13 mouse cellular contexts compared by ENCODE assay signal in genomic region chr9:58232374-58232773, GRCm38 (mm10). TPM values are rescaled to one million over a fixed set of nuclear protein-coding genes. Genes with fewer than 3 reads are reported as not detected.
DNase-seq lines count a peak whose midpoint lies in the region; ATAC-seq and TF ChIP-seq lines count a peak whose summit lies in the region.
"Had no signal": no experiment of that assay in that cellular context is flagged by ENCODE, and none has a peak within 500 bp of the region (broad histone marks: within the 10 kb centered on the region; RNA-seq: fewer than 3 reads in every experiment).

No protein-coding gene starts in this region.

- H3K4me3 ChIP-seq in heart, adult 2 months, result no peak overlapping the region
- no peak overlapping the region for H3K4me3 ChIP-seq in thymus, adult 2 months (ENCODE audit: control insufficient read depth, insufficient read depth, low read length)
- H3K4me3 ChIP-seq in liver, embryonic 11.5 days (ENCODE audit: low read depth, low read length), result no peak overlapping the region
- H3K4me3 ChIP-seq: forebrain, embryonic 13.5 days had no signal

- intact Hi-C loops in heart, adult 2 months (cut with DNase I), result no loop called here
- intact Hi-C loops in heart, postnatal 10 days (cut with DNase I), result no loop called here

- no peaks in the 10 kb centered on the region for H3K9me3 ChIP-seq in liver, embryonic 11.5 days (ENCODE audit: control insufficient read depth, low read length)
- H3K9me3 ChIP-seq: forebrain, embryonic 13.5 days had no signal

- TF ChIP-seq CTCF in heart, adult 2 months (IDR thresholded peaks at IDR 0.05), result no peak
- TF ChIP-seq CTCF in thymus, adult 2 months (IDR thresholded peaks at IDR 0.05; ENCODE audit: borderline replicate concordance, control insufficient read depth, extremely low read depth, insufficient read depth, low read length, poor library complexity), result no peak

- peaks cover 2% of the 10 kb centered on the region; the same call in 1 of the 2 replicates for H3K36me3 ChIP-seq in heart, adult 2 months (ENCODE audit: control insufficient read depth, insufficient read depth, low read length)
- H3K36me3 ChIP-seq in thymus, adult 2 months (ENCODE audit: control insufficient read depth, insufficient read depth, low read length), result peaks cover 47% of the 10 kb centered on the region
- H3K36me3 ChIP-seq in liver, embryonic 11.5 days (ENCODE audit: control insufficient read depth, insufficient read depth, low read length), result peaks cover 49% of the 10 kb centered on the region

- H3K4me1 ChIP-seq in heart, adult 2 months (ENCODE audit: control insufficient read depth, insufficient read depth, low read length), result peaks cover 11% of the 10 kb centered on the region
- peaks cover 17% of the 10 kb centered on the region for H3K4me1 ChIP-seq in thymus, adult 2 months (replicated peaks; ENCODE audit: control insufficient read depth, insufficient read depth, low read length)
- no peaks in the 10 kb centered on the region; the same call in 1 of the 2 replicates for H3K4me1 ChIP-seq in liver, embryonic 11.5 days (replicated peaks; ENCODE audit: control insufficient read depth, insufficient read depth, low read length)
- H3K4me1 ChIP-seq: forebrain, embryonic 13.5 days had no signal

- H3K79me2 ChIP-seq in heart, adult 2 months (replicated peaks; ENCODE audit: control insufficient read depth, insufficient read depth, low read length), result no peaks in the 10 kb centered on the region

- no peak overlapping the region for H3K9ac ChIP-seq in heart, adult 2 months (ENCODE audit: low read depth, low read length)
- H3K9ac ChIP-seq in liver, embryonic 11.5 days (ENCODE audit: low read depth, low read length), result no peak overlapping the region
- H3K9ac ChIP-seq: forebrain, embryonic 13.5 days had no signal

- TF ChIP-seq POLR2A in heart, adult 2 months (IDR thresholded peaks at IDR 0.05; ENCODE audit: insufficient read depth, low read depth, low read length), result no peak
- no peak for TF ChIP-seq POLR2A in thymus, adult 2 months (IDR thresholded peaks at IDR 0.05; ENCODE audit: control insufficient read depth, extremely low read depth, insufficient read depth, low read length, poor library complexity)

- no peak overlapping the region for H3K4me2 ChIP-seq in liver, embryonic 11.5 days
- H3K4me2 ChIP-seq: forebrain, embryonic 13.5 days; midbrain, embryonic 11.5 days had no signal

- WGBS in heart, adult 2 months, result 25% methylated on average over 5 of the region's 5 CpGs
- WGBS in thymus, adult 2 months, result 20% methylated on average over 5 of the region's 5 CpGs
- 45% methylated on average over 5 of the region's 5 CpGs for WGBS in liver, embryonic 11.5 days

- TF ChIP-seq EP300 in heart, adult 2 months (IDR thresholded peaks at IDR 0.05; ENCODE audit: insufficient read depth, low read depth, low read length), result 0 out of 2 replicates have a peak, but pooled peaks have one; percentile 17

- DNase-seq in heart, adult 2 months, result peak in 1 of 2 experiments; percentile 44
- no peak for DNase-seq in heart, postnatal 10 days
- no peak for DNase-seq in thymus, adult 2 months
- no peak for DNase-seq in thymus, postnatal 36 days
- DNase-seq in liver, embryonic 11.5 days (ENCODE audit: low spot score), result no peak
- DNase-seq in retina, postnatal 1 day, result no peak
- DNase-seq in frontal cortex, postnatal 10 days (ENCODE audit: low spot score in 2 of 2), result no peak
- DNase-seq in ovary, postnatal 10 days (ENCODE audit: low spot score), result no peak
- DNase-seq: cerebellum, postnatal 14 days; kidney, postnatal 10 days had no signal

- no peaks in the 10 kb centered on the region for H3K27me3 ChIP-seq in heart, adult 2 months (ENCODE audit: control insufficient read depth, insufficient read depth, low read length)
- H3K27me3 ChIP-seq in thymus, adult 2 months (ENCODE audit: control insufficient read depth, insufficient read depth, low read length), result no peaks in the 10 kb centered on the region
- H3K27me3 ChIP-seq in liver, embryonic 11.5 days (replicated peaks; ENCODE audit: control insufficient read depth, insufficient read depth, low read length), result no peaks in the 10 kb centered on the region
- H3K27me3 ChIP-seq: forebrain, embryonic 13.5 days had no signal

- ATAC-seq in liver, embryonic 11.5 days (replicated peaks; ENCODE audit: low FRiP score), result no peak; the same call in 1 of the 2 replicates
- ATAC-seq: CD4-positive, CD25-positive, alpha-beta regulatory T cell, adult 4 months; forebrain, embryonic 13.5 days had no signal

- H3K27ac ChIP-seq in heart, adult 2 months, result peak overlapping the region; percentile 34
- H3K27ac ChIP-seq in thymus, adult 2 months (ENCODE audit: control insufficient read depth, insufficient read depth, low read length), result peak overlapping the region; percentile 39; the same call in 1 of the 2 replicates
- 0 out of 2 replicates have a peak overlapping the region, but pooled peaks have one; percentile 50 for H3K27ac ChIP-seq in liver, embryonic 11.5 days (ENCODE audit: low read depth, low read length)
- H3K27ac ChIP-seq: forebrain, embryonic 13.5 days had no signal

RNA-seq across cellular contexts. Expression of gene Pml, which starts 17.2 kb away (rescaled TPM):
- 1 to 10 TPM; 7.5 to 8.2 TPM for total RNA-seq in heart, adult 2 months (2021)
- 10.4 and 10.5 TPM in 2 replicates for polyA plus RNA-seq in heart, adult 2 months (2012; rRNA removed)
- 10 to 100 TPM; 12.4 to 13.0 TPM for total RNA-seq in heart, postnatal 10 days (2021)
- polyA plus RNA-seq in thymus, adult 2 months (2012; rRNA removed), result 74.1 and 83.0 TPM in 2 replicates
- polyA plus RNA-seq in liver, embryonic 11.5 days (2014; fragmentation: Nextera tagmentation; extraction: Ambion mirVana), result 28.3 and 33.2 TPM in 2 replicates

RNA-seq across cellular contexts. Expression of gene Stoml1, which starts 20.6 kb away (rescaled TPM):
- total RNA-seq in heart, adult 2 months (2021), result 1 to 10 TPM; 9.2 to 9.6 TPM
- 23.4 and 29.4 TPM in 2 replicates for polyA plus RNA-seq in heart, adult 2 months (2012; rRNA removed)
- total RNA-seq in heart, postnatal 10 days (2021), result 10 to 100 TPM; 15.5 to 15.6 TPM
- polyA plus RNA-seq in thymus, adult 2 months (2012; rRNA removed), result 67.4 and 71.5 TPM in 2 replicates
- polyA plus RNA-seq in liver, embryonic 11.5 days (2014; fragmentation: Nextera tagmentation; extraction: Ambion mirVana), result 9.7 and 12.9 TPM in 2 replicates

RNA-seq across cellular contexts. Expression of gene Islr2, which starts 28.3 kb away (rescaled TPM):
- under 1 TPM; 0.57 to 0.96 TPM for total RNA-seq in heart, adult 2 months (2021)
- 0.61 and 1.8 TPM in 2 replicates for polyA plus RNA-seq in heart, adult 2 months (2012; rRNA removed)
- total RNA-seq in heart, postnatal 10 days (2021), result 1 to 10 TPM; 2.5 to 4.5 TPM
- 0.50 and 1.4 TPM in 2 replicates for polyA plus RNA-seq in thymus, adult 2 months (2012; rRNA removed)
- 0.43 TPM in 1 of 2 replicates, not detected in the other for polyA plus RNA-seq in liver, embryonic 11.5 days (2014; fragmentation: Nextera tagmentation; extraction: Ambion mirVana)
- polyA plus RNA-seq: CD4-positive, CD25-positive, alpha-beta regulatory T cell, adult 4 months had no signal

RNA-seq across cellular contexts. Expression of gene Islr, which starts 28.3 kb away (rescaled TPM):
- total RNA-seq in heart, adult 2 months (2021), result 10 to 100 TPM; 19.1 to 29.8 TPM
- 100.0 and 139 TPM in 2 replicates for polyA plus RNA-seq in heart, adult 2 months (2012; rRNA removed)
- 10 to 100 TPM; 52.4 to 54.4 TPM for total RNA-seq in heart, postnatal 10 days (2021)
- polyA plus RNA-seq in thymus, adult 2 months (2012; rRNA removed), result 25.3 and 32.2 TPM in 2 replicates
- polyA plus RNA-seq in liver, embryonic 11.5 days (2014; fragmentation: Nextera tagmentation; extraction: Ambion mirVana), result 7.7 and 8.5 TPM in 2 replicates
